In genomic region chr5:150196211-150196585, GRCm38 (mm10) we compare ENCODE assay signal across 8 mouse cellular contexts.
DNase-seq lines count a peak whose midpoint lies in the region; ATAC-seq lines count a peak whose summit lies in the region.

No protein-coding gene starts in this region.

- peak overlapping the region; percentile 56 for H3K4me2 ChIP-seq in forebrain, embryonic 15.5 days (replicated peaks)
- peak overlapping the region; percentile 74 for H3K4me2 ChIP-seq in hindbrain, embryonic 12.5 days (replicated peaks)
- peak overlapping the region; percentile 77 for H3K4me2 ChIP-seq in limb, embryonic 13.5 days (replicated peaks)
- peak overlapping the region; percentile 57 for H3K4me2 ChIP-seq in midbrain, embryonic 12.5 days (replicated peaks)

- peak overlapping the region; percentile 33 for H3K4me3 ChIP-seq in forebrain, embryonic 15.5 days
- peak overlapping the region; percentile 31 for H3K4me3 ChIP-seq in hindbrain, embryonic 12.5 days
- peak overlapping the region; percentile 46 for H3K4me3 ChIP-seq in limb, embryonic 13.5 days
- peak overlapping the region; percentile 37 for H3K4me3 ChIP-seq in midbrain, embryonic 12.5 days

- H3K36me3 ChIP-seq in forebrain, embryonic 15.5 days, result no peaks in the 10 kb centered on the region
- H3K36me3 ChIP-seq in hindbrain, embryonic 12.5 days, result no peaks in the 10 kb centered on the region
- H3K36me3 ChIP-seq in limb, embryonic 13.5 days, result no peaks in the 10 kb centered on the region
- no peaks in the 10 kb centered on the region for H3K36me3 ChIP-seq in midbrain, embryonic 12.5 days

- H3K9ac ChIP-seq in forebrain, embryonic 15.5 days (replicated peaks), result peak overlapping the region; percentile 45; the same call in 1 of the 2 replicates
- peak overlapping the region; percentile 50 for H3K9ac ChIP-seq in hindbrain, embryonic 12.5 days
- H3K9ac ChIP-seq in limb, embryonic 13.5 days, result no peak overlapping the region; the same call in 1 of the 2 replicates
- H3K9ac ChIP-seq in midbrain, embryonic 12.5 days (replicated peaks), result no peak overlapping the region

- no peaks in the 10 kb centered on the region for H3K27me3 ChIP-seq in forebrain, embryonic 15.5 days
- peaks cover 6% of the 10 kb centered on the region; the same call in 1 of the 2 replicates for H3K27me3 ChIP-seq in hindbrain, embryonic 12.5 days
- H3K27me3 ChIP-seq in limb, embryonic 13.5 days, result no peaks in the 10 kb centered on the region
- 0 out of 2 replicates have a peak, but pooled peaks cover 6% of the 10 kb centered on the region for H3K27me3 ChIP-seq in midbrain, embryonic 12.5 days

- H3K4me1 ChIP-seq in forebrain, embryonic 15.5 days, result peaks cover 11% of the 10 kb centered on the region
- peaks cover 10% of the 10 kb centered on the region for H3K4me1 ChIP-seq in hindbrain, embryonic 12.5 days
- H3K4me1 ChIP-seq in limb, embryonic 13.5 days, result peaks cover 17% of the 10 kb centered on the region; the same call in 1 of the 2 replicates
- peaks cover 9% of the 10 kb centered on the region for H3K4me1 ChIP-seq in midbrain, embryonic 12.5 days

- H3K9me3 ChIP-seq in forebrain, embryonic 15.5 days, result no peaks in the 10 kb centered on the region
- H3K9me3 ChIP-seq in hindbrain, embryonic 12.5 days (replicated peaks), result no peaks in the 10 kb centered on the region
- H3K9me3 ChIP-seq in limb, embryonic 13.5 days, result no peaks in the 10 kb centered on the region
- no peaks in the 10 kb centered on the region for H3K9me3 ChIP-seq in midbrain, embryonic 12.5 days

- peak; percentile 80 for ATAC-seq in CD4-positive, CD25-positive, alpha-beta regulatory T cell, adult 4 months
- ATAC-seq in forebrain, embryonic 15.5 days (replicated peaks), result no peak; the same call in 1 of the 2 replicates
- 0 out of 2 replicates have a peak, but pooled peaks have one; percentile 35 for ATAC-seq in hindbrain, embryonic 12.5 days (ENCODE audit: low FRiP score)
- ATAC-seq in limb, embryonic 13.5 days (ENCODE audit: low FRiP score, low read depth), result peak; percentile 63; the same call in 1 of the 2 replicates
- ATAC-seq in midbrain, embryonic 12.5 days (ENCODE audit: low FRiP score, low read depth), result peak; percentile 81

- no peak overlapping the region for H3K27ac ChIP-seq in forebrain, embryonic 15.5 days (replicated peaks)
- no peak overlapping the region for H3K27ac ChIP-seq in hindbrain, embryonic 12.5 days
- H3K27ac ChIP-seq in limb, embryonic 13.5 days, result no peak overlapping the region
- H3K27ac ChIP-seq in midbrain, embryonic 12.5 days (replicated peaks), result no peak overlapping the region

- WGBS in forebrain, embryonic 15.5 days, result 2% methylated on average over 6 of the region's 6 CpGs
- WGBS in hindbrain, embryonic 12.5 days, result 2% methylated on average over 6 of the region's 6 CpGs
- WGBS in limb, embryonic 13.5 days, result 1% methylated on average over 6 of the region's 6 CpGs
- 3% methylated on average over 6 of the region's 6 CpGs for WGBS in midbrain, embryonic 12.5 days

- DNase-seq in adrenal gland, postnatal 10 days, result peak; percentile 37
- DNase-seq in urinary bladder, postnatal 25 days (ENCODE audit: low spot score), result peak; percentile 53
- DNase-seq in right cerebral cortex, postnatal 25 days, result no peak

Comparison
In these comparisons a context has a peak if more than half of its experiments do, and no peak if none do; other contexts are left out.
1. H3K9ac ChIP-seq: peak in forebrain, embryonic 15.5 days (single experiment) and hindbrain, embryonic 12.5 days (single experiment); none in limb, embryonic 13.5 days (single experiment) and midbrain, embryonic 12.5 days (single experiment).
2. Peak in every context shown above with its lines, with median percentiles within 50 percentile points of each other: H3K4me2 ChIP-seq and H3K4me3 ChIP-seq.